Mouse (Mus musculus) kidney, adult 11 months (tissue): ENCODE measurements around the gene Jag1.

Experiments used
- DNase-seq: peaks from one replicate; pipeline ENCODE4 v3.0.0; 2022

Jag1 gene

GRCm38 (mm10) chr2:137116025-137116674 is at the start of gene Jag1:
TSS of gene Jag1 (minus strand) at chr2:137116644.
- peak; percentile 34 for DNase-seq

- peak; percentile 27 for DNase-seq
These were observed 39.6 kb upstream of the Jag1 start for GRCm38 (mm10) chr2:137156018-137156417.

- DNase-seq, result peak; percentile 4
These were observed 37.4 kb upstream of the Jag1 start for GRCm38 (mm10) chr2:137153825-137154224.

- peak; percentile 5 for DNase-seq
These were observed 36.8 kb upstream of the Jag1 start for GRCm38 (mm10) chr2:137153172-137153667.

GRCm38 (mm10) chr2:137150953-137151352 is 34.5 kb upstream of the Jag1 start:
- DNase-seq, result no peak

- no peak for DNase-seq
These were observed 30.7 kb upstream of the Jag1 start for GRCm38 (mm10) chr2:137146938-137147666.

GRCm38 (mm10) chr2:137138063-137138462 is 21.6 kb upstream of the Jag1 start:
- DNase-seq, result no peak

- no peak for DNase-seq
These were observed 17.6 kb upstream of the Jag1 start for GRCm38 (mm10) chr2:137134035-137134434.

- no peak for DNase-seq
These were observed 8.4 kb upstream of the Jag1 start for GRCm38 (mm10) chr2:137124861-137125260.

GRCm38 (mm10) chr2:137117321-137117690 is 862 bp upstream of the Jag1 start:
- DNase-seq, result peak; percentile 87

GRCm38 (mm10) chr2:137116675-137117320 is 354 bp upstream of the Jag1 start:
- peak; percentile 92 for DNase-seq

- DNase-seq, result no peak
These were observed 1.0 kb downstream of the Jag1 start for GRCm38 (mm10) chr2:137115241-137116024.

GRCm38 (mm10) chr2:137114248-137115096 is 2.0 kb downstream of the Jag1 start:
- DNase-seq, result peak; percentile 77

GRCm38 (mm10) chr2:137113288-137114061 is 3.0 kb downstream of the Jag1 start:
- DNase-seq, result no peak

GRCm38 (mm10) chr2:137110214-137110898 is 6.1 kb downstream of the Jag1 start:
- peak; percentile 54 for DNase-seq

- no peak for DNase-seq
These were observed 6.9 kb downstream of the Jag1 start for GRCm38 (mm10) chr2:137109321-137110213.

GRCm38 (mm10) chr2:137107946-137108345 is 8.5 kb downstream of the Jag1 start:
- no peak for DNase-seq

GRCm38 (mm10) chr2:137107203-137107602 is 9.2 kb downstream of the Jag1 start:
- DNase-seq, result no peak

GRCm38 (mm10) chr2:137101074-137101473 is 15.4 kb downstream of the Jag1 start:
- no peak for DNase-seq
